Mouse (Mus musculus) hematopoietic stem cell, adult 5-6 weeks (primary cell): ENCODE results near the gene Tnfsf10. TPM values are rescaled to one million over a fixed set of nuclear protein-coding genes. Genes with fewer than 3 reads are reported as not detected.

Experiments
- ATAC-seq, 2 experiments: fragments of 125-278 bp in 1 of 2; replicated peaks in 1 of 2; 2 replicates each; pipeline ENCODE4 v1.8.0; 2016 to 2017; ENCODE audit warnings: inconsistent platforms in 2 of 2, mild to moderate bottlenecking in 2 of 2, moderate number of reproducible peaks in 2 of 2, low read depth in 1 of 2, moderate TSS enrichment in 1 of 2; ENCODE audit not compliant: low FRiP score in 2 of 2, poor library complexity in 2 of 2, severe bottlenecking in 2 of 2, insufficient read depth in 1 of 2, low TSS enrichment in 1 of 2
- total RNA-seq: library from RNA; stranded (forward); fragments of 172-1452, 232-1000 nt; gene quantifications from 2 replicates; pipeline ENCODE4 v1.2.3, GENCODE M21; 2017

Tnfsf10 gene
- total RNA-seq, 1 experiment from 2014 or later, result 30.1 TPM

GRCm38 (mm10) chr3:27342462-27342861, 25.6 kb downstream of the Tnfsf10 start:
- no peak for ATAC-seq

DNA sequence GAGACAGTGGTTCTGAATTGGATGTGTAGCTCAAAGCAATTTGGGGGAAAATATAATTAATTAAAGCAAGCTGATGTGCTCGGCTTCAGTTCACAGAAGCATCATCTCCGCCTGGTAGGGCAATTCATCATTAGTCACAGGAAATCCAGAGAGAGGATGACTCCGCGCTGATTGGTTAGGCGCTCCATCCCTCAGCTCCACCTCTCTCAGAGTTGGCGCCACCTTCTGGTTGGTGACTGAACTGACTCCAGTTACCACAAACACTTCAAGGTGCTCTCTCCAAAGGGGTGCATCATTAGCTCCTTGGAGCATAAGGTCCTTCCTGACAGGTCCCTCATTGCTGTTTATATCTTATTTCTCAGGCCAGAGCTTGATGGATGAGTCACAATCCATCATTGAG, 28.7 kb downstream of the Tnfsf10 start:
- peak; percentile 83 to 89 for ATAC-seq

GRCm38 (mm10) chr3:27348462-27348861, 31.6 kb downstream of the Tnfsf10 start:
- no peak for ATAC-seq

- ATAC-seq, result no peak
These were observed 34.3 kb downstream of the Tnfsf10 start for GRCm38 (mm10) chr3:27351105-27351504.

DNA sequence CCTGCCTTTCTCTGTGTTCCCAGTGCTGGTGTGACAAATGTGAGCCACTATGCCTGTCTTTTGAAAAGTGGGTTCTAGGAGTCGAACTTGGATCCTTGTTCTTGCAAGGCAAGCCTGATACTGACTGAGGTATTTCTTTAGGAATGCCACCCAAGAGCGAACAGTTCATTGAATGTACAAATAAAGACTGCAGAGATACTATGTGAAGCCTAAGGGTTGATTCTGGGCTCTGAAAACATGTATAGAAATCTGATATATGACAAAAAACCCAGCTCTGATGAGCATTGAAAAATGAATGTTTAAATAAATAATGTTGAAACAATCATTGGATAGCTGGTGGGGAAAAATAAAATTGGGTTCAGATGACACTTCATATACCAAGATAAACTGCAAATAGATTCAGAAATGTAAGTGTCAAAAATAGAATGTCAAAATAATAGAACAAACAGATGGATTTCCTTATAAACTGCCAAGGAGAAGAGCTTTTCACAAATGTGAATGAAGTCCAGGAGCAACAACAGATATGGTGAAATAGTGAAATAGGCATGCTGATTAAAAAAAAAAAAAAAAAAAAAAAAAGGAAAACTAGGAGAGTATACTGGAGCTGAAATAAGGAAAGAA, 42.4 kb downstream of the Tnfsf10 start:
- no peak for ATAC-seq

DNA sequence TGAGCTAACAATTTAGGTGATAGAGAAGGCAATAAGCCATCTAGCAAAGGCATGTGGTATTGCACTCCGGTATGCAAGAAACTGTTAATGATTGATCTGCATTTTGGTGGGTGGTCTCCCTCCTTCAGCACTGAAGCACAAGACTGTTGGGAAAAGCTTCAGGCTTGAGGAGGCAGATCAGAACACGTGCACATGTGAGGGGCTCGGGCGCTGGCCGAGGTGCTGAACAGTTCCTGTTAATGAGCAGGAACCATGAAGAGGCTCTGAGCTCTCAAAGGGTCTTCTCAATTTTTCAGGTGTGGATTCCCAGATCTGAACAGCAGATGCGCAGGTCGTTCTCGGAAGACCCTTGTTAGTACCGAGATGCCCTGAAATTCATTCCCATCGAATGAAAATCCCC, 53.3 kb downstream of the Tnfsf10 start:
- ATAC-seq, result peak; percentile 58 to 67; a peak in 2 of 4 replicates

- ATAC-seq, result no peak
These were observed 53.9 kb downstream of the Tnfsf10 start for GRCm38 (mm10) chr3:27370582-27371275.

- ATAC-seq, result no peak
These were observed 54.4 kb downstream of the Tnfsf10 start, which contains the start of gene Ghsr for GRCm38 (mm10) chr3:27371276-27371621. Gene Ghsr, plus strand, starts transcription at chr3:27371351.

- peak in 1 of 2 experiments; percentile 32; a peak in 1 of 4 replicates for ATAC-seq
These were observed 55.2 kb downstream of the Tnfsf10 start for GRCm38 (mm10) chr3:27371725-27372650.

GRCm38 (mm10) chr3:27374396-27374795, 57.6 kb downstream of the Tnfsf10 start:
- ATAC-seq, result no peak

GRCm38 (mm10) chr3:27377935-27378334, 61.1 kb downstream of the Tnfsf10 start:
- ATAC-seq, result no peak

DNA sequence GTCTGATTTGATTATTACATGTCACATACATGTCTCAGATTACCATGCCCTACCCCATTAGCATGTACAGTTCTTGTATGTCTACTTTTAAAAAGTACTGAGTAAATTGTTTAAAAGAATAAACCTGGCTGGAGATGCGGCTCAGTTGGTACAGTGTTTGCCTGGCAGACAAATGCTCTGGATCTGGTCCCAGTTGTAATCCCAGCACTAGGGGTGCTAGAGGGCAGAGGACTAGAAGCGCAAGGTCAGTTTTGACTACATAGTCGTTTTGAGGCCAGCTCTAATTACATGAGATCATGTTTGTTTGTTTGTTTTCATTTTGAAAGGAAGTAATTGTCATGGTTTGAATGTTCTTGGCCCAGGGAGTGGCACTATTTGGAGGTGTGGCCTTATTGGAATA, 68.0 kb downstream of the Tnfsf10 start:
- ATAC-seq, result no peak

GRCm38 (mm10) chr3:27389923-27390322, 73.1 kb downstream of the Tnfsf10 start:
- ATAC-seq, result no peak

Other genes starting within 250 kb of the Tnfsf10 start
- gene Ect2, start 163.2 kb upstream of the Tnfsf10 start, total RNA-seq, result 51.0 and 66.1 TPM in 2 replicates
- gene Nceh1, start 134.1 kb upstream of the Tnfsf10 start, total RNA-seq, result 55.5 and 60.5 TPM in 2 replicates
- not detected in 2 replicates for gene Ghsr, start 54.3 kb downstream of the Tnfsf10 start, total RNA-seq